Mouse (Mus musculus) ES-Bruce4 (cell line): ENCODE data around the gene 1700034I23Rik.

ENCODE experiments used
- EP300 ChIP-seq: IDR thresholded peaks from 2 replicates; pipeline ENCODE4 v1.6.1; 2011; ENCODE audit warnings: low read depth, low read length; ENCODE audit not compliant: insufficient read depth
- POLR2A ChIP-seq: IDR thresholded peaks from one replicate; pipeline ENCODE4 v1.8.1; 2011; ENCODE audit warnings: low read length; ENCODE audit not compliant: insufficient read depth

DNA sequence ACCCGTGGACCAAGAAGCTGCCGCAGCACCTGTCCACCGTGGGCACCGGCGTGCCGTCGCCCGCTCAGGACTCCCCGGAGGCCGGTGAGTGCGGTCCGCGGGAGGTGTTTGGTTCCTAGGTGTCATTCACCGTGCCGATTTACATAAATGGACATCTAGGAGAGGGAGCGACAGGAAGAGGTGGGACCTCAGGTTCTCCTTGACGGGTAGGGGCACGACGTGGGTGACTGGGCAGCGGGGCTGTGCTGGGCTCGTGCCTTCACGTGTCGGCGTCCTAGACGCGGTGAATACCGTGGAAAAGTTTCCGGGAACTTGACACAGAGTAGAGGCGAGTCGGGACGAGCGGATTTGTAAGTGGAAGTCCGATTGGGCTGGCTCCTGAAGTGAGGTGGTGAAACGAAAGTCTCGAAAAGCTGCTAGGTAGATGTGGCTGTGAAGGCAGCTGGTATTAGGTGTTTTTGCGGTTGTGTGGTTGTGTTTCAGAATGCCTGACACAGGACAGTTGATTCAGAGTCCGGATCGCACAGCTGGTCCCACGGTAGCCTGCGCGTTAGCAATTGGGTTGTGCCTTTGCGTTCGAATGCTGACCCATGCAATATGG lies 48.4 kb upstream of the 1700034I23Rik start:
- TF ChIP-seq POLR2A = no peak
- TF ChIP-seq EP300 = no peak
